Mouse (Mus musculus) frontal cortex, postnatal 10 days (tissue): Measurements from ENCODE around the gene Lrmp.
"Not testable (repeated sequence)": the region's sequence is repeated elsewhere in the genome, so short reads cannot be mapped to it uniquely, and the experiment has no call there.

Experiments used
- DNase-seq, 2 experiments: peaks; one replicate each; pipeline ENCODE4 v3.0.0; 2022; ENCODE audit warnings: low spot score in 2 of 2, mixed read lengths in 1 of 2

Lrmp gene

DNA sequence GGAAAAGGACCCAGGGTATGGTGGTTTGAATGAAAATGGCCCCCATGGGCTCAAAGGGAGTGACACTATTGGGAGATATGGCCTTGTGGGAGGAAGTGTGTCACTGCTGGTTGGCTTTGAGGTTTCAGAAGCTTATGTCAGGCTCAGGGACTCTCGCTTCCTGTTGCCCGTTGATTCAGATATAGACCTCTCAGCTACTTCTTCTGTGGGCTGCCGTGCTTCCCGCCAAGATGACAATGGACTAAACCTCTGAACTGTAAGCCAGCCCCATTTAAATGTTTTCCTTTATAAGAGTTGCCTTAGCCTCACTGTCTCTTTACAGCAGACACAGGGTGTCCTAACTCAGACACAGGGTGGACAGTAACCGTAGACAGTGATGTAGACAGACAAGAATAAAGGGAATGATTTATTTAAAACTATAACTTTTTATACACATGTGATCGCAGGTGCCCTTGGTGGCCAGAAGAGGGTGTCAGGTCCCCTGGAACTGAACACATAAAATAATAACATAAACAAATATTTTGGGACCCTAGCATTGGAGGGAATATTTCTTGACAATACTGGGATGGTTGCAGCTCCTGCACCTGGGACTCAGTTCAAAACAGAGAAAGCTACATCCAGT, at the start of gene Lrmp:
Gene Lrmp (plus strand): TSS at position 178 of the 622 bp plus-strand sequence.
- DNase-seq, result no peak

DNA sequence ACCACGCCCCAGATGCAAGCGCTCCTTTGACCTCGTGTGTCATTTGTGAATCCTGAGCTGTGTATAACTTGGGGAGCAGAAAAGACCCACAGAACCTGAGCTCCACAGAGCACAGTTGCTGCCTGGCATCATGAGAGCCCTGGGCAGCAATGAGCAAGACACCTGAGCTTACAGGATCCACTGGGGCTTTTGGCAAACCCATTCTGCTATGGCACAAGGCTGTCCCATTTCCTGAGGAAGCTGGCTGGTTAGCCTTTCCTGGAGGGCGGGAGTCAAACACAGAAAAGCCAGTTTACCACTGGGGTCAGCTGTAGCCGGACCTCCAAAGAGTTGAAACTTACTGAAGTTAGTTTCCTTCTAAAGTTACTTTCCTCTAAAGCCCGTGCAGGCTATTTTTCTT, 49.0 kb upstream of the Lrmp start:
- DNase-seq, result no peak

DNA sequence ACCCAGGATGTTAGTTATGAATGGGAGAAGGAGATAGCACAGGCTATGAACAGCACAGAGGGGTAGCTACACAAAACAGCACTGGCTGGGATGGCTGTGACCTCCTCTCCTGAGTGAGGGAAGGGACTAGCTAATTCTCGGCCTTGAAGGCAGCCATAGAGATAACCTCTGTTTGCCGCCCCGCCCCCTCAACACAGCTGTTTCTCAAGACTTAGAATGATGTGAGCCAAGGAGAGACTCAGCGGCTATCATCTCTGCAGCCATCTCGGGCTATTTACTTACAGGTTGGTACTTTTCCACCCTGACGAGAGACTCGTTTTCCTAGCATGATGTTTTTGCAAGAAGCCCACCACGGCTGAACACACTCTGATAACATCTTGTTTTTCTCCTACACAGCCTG, 47.8 kb upstream of the Lrmp start:
- DNase-seq, result no peak

DNA sequence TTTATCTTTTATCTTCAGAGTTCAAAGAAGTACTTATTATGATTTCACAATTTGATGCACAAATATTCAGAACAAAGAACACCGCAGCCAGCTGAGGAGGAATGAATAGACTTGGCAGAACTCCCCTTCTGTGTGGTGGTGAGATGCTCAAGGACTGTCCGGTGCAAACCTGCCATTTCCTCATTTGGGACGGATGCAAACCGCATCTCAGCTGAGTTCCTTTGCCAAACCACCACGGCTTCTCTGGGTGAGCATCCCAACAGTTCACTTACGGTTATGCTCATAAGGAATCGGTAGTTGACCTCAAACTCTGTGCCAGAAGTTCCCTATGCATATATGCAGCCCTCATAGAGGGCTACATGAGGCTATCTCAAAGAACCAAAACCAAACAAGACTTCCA, 46.1 kb upstream of the Lrmp start:
- DNase-seq, result no peak

DNA sequence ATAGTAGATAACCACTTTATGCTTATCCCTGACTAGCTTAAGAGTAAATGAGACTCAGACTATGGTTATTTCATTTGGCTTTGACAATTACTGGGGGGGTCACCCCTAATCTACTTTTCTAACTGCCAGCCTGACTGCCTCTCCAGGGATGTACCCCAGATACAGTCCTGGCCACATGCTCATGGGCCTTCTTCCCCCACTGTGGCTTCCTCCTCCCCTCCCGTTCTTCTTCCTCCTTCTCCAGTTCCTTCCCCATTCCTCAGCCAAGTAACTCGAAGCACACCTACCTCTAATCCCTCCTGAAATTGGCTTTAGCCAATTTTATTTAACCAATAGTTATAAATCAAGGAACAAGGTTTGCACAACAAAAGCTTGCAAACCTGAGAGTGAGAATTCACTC, 45.5 kb upstream of the Lrmp start:
- DNase-seq, result no peak

DNA sequence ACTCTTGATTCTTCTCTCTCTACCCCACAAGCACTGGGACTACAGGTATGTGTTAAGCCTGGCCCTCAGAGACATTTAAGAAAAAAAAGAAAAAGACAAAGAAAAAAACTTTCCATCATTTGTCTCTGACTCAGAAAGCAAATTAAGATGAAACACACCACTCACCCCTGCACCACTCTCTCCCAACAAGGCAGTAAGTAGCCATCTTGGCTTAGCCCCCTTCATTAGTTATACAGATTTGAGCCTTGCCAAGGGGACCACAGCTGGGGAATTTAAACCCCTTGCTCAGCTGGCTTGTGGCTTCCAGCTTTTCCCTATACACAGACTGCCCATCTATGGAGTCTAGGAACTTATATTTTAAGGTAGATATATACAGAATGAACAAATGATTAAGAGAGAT, 41.0 kb upstream of the Lrmp start:
- no peak for DNase-seq

DNA sequence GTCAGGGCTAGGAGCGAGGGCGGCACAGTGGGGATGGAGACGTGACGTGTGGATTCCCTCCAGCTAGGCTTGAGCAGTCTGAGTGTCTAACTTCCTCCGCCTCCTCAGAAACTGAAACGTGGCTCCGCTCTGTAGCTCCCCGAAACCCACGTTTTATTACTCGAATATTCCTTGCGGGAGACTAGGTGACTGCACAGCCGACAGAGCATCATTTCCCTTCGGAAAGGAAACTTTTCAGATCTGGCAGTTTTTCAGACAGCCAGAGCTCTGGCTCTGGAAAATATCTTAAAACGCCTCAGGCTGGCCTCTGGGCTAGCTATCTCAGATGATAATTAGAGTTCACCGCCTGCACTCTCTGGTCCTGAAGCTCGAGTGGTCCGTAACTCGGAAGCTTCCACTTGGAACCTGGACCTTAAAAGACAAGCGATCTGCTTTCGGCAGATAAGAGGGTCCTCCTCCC, 40.3 kb upstream of the Lrmp start:
- peak in 1 of 2 experiments; percentile 14 for DNase-seq

DNA sequence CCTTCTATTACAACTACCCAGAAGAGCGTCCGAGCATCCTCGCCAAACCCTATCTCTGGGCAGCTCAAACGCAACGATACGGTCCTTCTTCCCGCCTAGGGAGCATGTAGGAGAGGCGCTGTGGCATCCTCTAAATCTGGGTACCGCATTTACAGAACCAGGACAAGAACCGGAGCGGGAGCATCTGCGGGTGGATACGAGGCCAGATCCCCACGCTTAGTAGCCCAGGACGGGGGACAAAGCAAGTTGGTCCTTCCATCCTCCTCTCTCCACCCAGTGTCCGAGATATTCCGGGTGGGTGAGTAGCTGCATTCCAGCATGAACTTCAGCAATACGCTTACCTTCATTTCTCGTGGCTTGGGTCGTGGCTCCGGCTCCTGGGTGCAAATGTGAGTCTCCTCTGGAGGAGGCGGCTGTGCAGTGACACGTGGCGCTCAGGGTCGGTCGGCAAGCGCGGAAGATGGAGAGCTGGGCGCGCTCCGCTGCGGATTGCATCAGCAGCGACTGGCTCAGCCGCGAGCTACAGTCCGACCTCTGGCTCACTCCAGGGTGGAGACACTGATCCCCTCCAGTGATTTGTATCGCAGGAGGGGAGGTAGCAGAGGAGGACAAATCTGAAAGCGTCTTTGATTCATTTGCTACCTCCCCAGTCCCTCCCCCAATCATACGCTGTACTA, 39.8 kb upstream of the Lrmp start, which contains the start of gene Bcat1:
Gene Bcat1 (minus strand): TSS at position 637 of the 677 bp plus-strand sequence.
- DNase-seq, result peak in 1 of 2 experiments; percentile 17

DNA sequence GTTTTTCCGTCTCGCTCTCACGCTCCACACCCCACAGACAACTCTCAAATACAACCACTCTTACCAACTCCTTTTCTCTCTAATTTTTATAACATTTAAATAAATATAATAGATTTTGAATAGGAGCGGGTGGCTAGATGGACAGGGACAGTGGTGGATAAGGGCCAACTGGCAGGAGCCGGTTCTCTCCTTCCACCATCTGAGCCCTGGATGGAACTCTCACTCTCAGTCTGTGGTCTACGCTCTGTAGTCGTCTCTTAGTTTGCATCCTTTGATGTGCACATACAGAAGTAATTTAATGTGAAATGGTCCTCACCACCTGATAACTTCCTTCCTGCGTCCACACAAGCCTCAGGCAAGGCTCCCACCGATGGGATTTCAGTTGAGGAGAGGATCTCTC, 39.2 kb upstream of the Lrmp start:
- no peak for DNase-seq

DNA sequence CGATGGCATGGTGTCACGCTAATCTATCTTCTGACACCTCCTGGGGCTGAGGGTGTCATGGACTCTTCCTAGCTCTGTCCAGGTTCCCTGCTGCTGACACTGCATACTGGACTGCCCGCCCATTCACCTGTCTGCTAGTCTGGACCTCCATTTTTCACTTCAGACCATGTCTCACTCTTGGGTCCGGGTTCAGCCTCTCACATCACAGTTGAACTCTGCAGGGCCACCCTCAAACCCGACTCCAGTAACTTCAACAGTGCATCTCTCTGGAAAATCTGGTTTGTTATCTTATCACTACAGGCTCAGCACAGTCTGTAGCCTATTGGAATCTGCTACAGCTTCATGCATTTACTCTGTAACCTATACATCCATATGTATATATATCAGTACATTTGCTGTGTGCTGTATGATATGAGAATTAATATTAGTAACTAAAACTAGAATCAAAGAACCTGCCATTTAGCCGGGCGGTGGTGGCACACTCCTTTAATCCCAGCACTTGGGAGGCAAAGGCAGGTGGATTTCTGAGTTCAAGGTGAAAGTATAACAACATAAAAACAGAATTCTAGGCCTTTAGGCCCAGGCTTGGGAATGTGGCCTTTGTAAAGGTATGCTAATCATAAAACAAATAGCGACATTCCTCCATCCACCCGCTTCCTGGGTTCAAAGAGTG, 36.2 kb upstream of the Lrmp start:
- no peak for DNase-seq

DNA sequence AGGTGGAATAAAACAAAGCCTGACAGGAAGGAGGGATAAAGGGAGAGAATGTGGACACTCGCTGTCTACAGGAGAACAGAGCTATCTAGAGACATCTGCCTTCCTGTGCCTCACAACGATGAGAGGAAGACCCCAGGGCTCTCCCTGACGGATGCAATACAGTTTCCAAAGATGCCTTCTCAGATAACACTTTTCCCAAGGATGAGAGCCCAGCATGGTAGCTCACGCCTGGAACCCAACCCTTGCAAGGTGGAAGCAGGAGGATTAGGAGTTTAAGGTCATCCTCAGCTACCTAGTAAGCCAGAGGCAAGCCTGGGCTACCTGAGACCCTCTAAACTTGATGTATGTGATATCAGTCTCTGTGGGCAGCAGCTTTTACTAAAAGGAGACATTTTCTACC, 33.7 kb upstream of the Lrmp start:
- DNase-seq, result no peak

DNA sequence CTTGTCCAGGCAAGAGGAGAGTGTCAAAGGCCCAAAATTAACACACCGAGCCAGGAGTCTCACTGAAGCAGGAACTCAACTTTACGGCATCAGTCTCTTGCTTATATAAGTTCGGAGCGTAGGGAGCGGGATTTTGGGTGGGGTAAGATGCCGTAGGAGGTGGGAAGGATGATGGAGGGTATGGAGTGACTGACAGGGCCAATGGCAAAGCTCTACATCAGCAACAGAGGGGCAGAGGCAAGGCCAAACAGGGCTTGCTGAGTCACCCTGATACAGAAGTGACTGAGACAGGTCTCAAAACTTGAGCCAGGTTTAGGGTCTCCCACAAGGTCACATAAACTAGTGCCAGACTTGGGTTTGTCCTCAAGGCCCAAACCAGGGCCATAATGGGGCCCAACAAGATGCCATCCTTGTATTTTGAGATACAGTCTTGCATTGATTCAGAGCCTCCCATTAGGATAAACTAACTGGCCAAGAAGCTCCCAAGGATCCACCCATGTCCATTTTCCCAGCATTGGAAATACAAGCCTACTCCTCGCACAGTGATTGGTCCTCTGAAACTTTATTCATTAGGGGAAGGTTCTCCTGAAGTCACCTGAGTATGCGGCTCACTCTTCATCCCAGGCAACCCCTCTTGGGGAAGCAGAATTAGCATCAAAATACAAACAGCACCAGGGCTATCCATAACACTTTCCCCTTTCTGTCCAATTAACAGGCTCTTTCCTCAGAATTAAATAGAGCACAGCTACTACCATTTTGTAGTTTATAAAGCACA, 30.9 kb upstream of the Lrmp start:
- DNase-seq, result no peak

DNA sequence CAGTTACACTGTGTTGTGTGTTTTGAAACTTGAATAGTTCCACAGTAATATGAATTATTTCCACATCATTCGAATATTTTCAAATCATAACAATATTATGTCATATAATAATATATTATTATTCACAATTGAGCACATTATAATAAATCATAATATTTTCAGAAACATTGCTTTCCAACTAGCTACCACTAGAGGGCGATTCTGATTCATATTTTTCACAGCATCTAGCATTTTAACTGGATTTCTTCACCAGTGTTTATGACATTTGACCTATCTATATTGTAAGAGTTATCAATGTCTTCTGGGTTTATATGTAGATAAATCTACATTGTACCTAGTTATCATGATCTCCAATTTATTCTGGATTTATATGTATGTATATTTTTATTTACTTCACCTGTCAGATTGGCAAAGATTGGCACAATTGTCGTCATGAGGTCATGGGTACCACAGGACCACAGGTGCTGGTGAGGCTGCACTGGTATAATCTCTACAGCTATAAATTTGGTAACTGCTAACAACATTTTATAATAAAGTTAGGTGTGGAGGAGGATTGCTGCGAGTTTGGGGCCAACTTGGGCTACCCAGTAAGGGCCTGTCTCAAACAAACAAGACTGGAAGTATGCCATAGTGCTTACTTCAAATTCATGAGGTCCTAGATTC, 26.9 kb upstream of the Lrmp start:
- DNase-seq, result no peak

DNA sequence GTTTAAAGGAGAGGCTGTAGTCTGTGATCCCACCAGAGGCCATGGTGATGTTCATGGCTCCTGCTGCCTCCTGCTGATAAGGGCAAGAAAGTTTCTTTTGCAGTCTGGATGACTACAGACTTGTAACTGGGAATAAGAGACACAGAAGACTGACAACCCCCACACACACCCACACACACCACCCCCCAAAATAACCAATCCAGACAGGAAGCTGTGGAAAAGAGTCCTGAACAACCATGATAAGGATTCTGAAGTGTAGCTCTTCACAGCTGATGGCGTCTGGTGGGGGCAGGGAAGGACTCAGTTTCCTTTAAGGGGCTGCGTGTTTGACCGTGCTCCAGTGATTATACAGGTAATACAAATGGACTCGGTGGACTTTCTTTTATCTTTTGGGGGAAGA, 26.1 kb upstream of the Lrmp start:
- no peak for DNase-seq

DNA sequence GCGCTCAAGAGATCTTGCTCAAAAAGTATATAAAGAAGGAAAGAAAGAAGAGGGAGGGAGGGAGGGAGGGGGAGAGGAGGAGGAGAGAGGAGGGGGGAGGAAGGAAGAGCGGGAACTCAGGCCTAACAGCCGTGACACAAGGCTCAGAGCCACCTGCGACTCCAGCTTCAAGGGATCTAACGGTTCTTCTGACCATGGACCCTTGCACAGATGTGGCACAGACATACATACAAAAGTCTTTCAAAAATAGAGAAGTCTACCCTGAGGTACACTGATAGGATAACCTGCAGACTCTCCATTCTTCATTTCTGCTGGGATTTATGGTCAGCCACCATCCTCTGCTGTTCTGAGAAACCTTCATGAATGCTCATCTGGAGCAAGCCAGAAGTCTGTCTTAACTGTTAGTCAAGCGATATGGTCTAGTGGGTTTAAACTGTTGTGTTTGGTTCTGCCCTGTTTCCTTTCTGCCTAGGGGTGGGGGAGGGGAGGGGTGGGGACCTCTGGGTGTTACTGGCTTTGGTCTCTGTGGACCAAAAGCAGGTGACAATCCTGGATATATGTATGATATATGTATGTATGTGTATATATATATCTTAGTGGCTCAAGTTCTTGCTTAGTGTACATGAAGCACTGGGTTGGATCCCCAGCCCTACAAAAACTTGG, 25.1 kb upstream of the Lrmp start:
- DNase-seq, result no peak

DNA sequence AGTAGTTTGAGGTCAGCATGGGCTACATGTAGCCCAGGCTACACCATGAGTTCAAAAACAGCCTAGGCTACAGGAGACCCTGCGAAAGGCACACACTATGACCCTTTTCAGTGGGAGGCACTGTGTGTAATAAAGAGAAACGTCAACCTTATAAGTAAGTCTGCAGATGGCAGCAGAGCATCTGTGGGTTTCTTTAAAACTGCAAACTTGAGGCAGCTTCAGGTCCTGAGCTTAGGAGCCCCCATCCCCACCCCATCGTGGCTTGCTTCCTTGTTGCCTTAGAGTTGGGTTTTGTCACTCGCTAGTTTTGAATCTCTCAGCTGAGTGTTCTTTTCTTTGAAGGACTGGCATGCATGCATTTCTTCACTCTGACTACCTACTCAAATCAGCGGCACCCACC, 24.5 kb upstream of the Lrmp start:
- DNase-seq, result no peak

DNA sequence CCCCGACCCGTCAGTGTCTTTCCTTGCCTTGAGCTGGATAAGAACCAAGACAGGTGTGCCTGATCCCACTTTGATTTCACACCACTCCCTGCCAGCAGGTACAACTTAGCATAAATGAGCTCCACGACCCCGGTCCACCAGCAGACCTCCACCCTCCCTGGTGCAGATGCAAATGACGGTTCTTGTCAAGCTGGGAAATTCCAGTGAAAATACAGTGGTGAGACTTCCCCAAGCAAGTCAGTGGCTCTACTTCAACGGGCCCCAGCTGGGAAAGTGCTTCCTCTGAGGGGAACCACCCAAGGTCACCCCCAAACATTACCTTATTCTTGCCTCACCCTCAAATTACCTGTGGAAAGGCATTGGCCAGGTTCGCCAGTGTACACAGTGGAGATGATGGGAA, 23.5 kb upstream of the Lrmp start:
- DNase-seq, result no peak

DNA sequence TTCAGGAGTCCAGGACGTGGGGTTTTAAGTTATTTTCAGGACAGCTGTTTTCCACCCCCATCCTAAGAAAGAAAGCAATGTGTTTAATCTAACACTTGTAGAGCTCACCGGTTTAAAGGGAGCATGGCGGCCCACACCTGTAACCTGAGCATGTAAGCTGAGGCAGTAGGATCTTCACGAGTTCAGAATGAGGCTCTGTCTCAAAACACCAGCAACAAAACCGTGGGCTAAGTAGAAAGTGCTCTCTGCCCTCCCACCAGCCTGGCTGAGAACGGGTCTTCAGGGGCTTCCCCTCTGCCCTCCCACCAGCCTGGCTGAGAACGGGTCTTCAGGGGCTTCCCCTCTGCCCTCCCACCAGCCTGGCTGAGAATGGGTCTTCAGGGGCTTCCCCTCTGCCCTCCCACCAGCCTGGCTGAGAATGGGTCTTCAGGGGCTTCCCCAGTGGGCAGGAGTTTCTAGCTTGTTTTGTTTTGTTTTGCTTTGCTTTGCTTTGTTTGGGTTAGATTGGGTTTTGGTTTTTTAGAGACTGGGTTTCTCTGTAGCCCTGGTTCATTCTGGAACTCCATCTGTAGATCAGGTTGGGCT, 22.3 kb upstream of the Lrmp start:
- DNase-seq, result not testable (repeated sequence)

DNA sequence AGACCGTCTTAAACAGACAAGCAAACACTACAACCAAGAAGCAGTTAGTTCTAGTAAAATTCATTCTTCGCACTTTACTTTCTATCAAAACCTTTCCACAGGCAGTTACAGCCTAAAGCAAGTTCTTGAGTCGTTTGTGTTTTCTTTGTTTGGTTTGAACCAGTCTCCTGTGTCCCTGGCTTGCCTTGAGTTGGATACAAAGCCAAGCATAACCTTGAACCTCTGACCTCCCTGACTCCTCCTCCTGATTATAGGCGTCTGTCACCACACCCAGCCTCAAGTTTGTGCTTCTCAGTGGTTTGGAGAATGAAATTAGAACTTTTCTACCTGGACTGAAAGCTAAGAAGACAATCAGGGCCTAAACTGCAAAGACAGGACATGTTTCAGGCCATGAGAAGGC, 21.0 kb upstream of the Lrmp start:
- no peak for DNase-seq

DNA sequence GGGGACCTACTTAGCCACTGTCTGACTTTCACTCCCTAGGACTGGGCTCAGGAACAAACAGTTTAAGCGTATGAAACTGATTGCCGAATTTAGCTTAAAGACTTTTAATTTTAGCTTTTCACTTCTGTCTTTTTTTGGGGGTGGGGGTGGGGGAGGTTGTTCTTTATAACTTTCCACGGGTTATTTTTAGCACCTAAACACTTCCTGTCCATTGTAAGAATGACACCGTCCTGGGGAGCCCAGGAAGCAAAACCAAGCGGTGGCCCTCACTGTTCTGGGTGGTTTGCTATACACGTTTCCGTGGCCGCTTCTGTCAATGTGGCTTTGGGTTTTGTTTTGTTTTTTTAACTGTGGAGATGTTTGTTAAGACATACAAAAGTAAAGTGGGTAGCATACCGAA, 14.5 kb upstream of the Lrmp start:
- no peak for DNase-seq
